Mouse (Mus musculus) left cerebral cortex, adult 11 months (tissue): ENCODE measurements around the gene Sacm1l.

ENCODE experiments used
- DNase-seq: peaks from one replicate; pipeline ENCODE4 v3.0.0; 2022; ENCODE audit warnings: low spot score

Sacm1l gene

DNA sequence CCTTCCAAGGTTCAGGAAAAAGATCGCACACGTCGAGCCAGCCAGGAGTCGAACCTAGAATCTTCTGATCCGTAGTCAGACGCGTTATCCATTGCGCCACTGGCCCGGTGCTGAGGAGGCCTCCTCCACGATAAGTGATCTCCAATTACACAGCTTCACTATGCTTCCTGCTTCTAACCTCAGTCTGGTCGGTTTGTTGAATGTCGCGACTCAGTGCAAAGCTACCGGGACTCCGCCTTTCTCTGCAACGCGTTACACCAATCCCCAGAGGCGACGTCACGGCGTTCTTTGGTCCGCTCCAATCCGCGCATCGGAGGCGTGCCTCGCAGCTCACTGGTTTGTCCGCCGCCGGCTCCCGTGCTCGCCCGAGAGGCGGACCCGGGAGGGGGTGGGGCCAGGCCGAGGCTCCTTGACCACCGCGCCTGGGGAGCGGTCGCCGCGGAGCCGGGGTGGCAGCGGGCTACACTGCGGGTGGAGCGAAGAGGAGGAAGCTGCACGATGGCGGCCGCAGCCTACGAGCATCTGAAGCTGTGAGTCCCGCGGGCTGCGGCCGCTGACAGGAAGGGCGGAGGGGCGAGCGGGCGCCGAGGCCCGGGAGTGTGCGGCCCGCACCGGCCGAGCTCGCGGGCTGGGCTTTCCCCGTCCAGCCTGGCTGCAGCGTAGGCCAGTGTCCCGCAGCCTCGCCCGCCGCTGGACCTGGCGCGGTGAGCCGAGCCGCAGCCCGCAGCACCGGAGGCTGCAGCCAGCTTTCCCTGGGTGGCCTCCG is at the start of gene Sacm1l:
Gene Sacm1l, plus strand, starts transcription at position 368 of the 766 bp plus-strand sequence.
- DNase-seq = peak; percentile 98

DNA sequence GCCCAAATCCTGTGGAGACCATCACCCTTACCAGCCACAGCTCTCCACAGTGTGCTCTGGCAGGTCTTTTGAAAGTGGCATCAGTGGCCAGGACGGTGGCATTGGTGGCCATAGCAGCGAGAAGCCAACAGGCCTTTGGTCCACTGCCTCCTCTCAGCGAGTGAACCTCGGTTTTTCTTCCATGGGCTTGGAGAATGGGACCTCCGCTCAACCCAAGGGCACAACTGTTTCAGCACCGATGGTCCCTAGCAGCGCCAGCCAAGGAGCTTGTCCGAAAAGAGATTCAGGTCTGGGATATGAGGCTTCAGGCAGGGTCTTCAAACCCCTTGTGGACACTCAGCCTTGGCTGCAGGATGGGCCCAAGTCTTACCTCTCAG is 49.7 kb upstream of the Sacm1l start:
- no peak for DNase-seq

GRCm38 (mm10) chr9:123480253-123480921 is 49.2 kb upstream of the Sacm1l start:
- DNase-seq = no peak

- no peak for DNase-seq
Observed at GRCm38 (mm10) chr9:123481136-123481535, 48.4 kb upstream of the Sacm1l start.

- no peak for DNase-seq
Observed at GRCm38 (mm10) chr9:123483598-123483997, 46.0 kb upstream of the Sacm1l start.

GRCm38 (mm10) chr9:123484830-123485229 is 44.7 kb upstream of the Sacm1l start:
- no peak for DNase-seq

GRCm38 (mm10) chr9:123485561-123485960 is 44.0 kb upstream of the Sacm1l start:
- no peak for DNase-seq

- no peak for DNase-seq
Observed at GRCm38 (mm10) chr9:123486635-123487034, 42.9 kb upstream of the Sacm1l start.

DNA sequence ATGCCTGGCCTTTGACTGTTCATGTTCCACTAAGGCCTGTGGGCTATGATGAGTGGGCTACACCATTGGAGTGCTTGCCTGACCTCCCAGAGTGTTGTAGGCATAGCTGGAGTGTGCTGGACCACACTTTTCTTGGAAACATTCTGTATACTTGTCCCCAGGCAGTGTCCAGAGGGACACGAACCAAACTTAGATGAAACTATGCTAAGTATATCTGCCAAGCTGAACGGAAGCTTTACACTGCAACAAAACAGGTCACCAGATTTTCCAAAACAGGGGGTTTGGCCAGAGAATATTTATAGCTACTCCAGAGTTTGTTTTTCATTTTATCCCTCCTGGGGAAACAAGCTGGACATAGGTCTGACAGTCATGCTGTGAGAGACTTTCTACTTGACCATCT is 40.5 kb upstream of the Sacm1l start:
- DNase-seq = no peak

- DNase-seq = no peak
Observed at GRCm38 (mm10) chr9:123489727-123490343, 39.7 kb upstream of the Sacm1l start.

DNA sequence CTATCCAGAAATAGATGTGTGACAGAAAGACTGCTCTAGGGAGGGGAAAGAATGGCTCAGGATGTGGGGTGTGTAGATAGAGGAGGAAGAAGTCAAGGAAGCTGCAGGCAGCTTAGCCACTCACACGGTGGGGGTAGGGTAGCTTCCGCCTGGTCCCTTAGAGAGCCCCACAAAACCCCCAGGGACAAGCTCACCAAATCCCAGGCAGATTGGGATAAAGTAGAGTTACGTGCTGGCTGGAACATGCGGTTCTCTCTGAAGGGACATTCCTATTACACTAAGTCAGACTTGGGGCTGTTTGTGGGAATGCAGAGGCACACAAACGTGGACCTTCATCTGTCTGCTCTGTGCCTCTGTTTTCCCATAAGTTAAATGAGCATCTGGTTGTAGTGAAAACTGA is 38.6 kb upstream of the Sacm1l start:
- DNase-seq = no peak

GRCm38 (mm10) chr9:123491917-123492585 is 37.5 kb upstream of the Sacm1l start:
- DNase-seq = no peak

GRCm38 (mm10) chr9:123496665-123497064 is 32.9 kb upstream of the Sacm1l start:
- DNase-seq = no peak

- no peak for DNase-seq
Observed at GRCm38 (mm10) chr9:123497906-123498305, 31.7 kb upstream of the Sacm1l start.

- DNase-seq = no peak
Observed at GRCm38 (mm10) chr9:123500480-123500879, 29.1 kb upstream of the Sacm1l start.

DNA sequence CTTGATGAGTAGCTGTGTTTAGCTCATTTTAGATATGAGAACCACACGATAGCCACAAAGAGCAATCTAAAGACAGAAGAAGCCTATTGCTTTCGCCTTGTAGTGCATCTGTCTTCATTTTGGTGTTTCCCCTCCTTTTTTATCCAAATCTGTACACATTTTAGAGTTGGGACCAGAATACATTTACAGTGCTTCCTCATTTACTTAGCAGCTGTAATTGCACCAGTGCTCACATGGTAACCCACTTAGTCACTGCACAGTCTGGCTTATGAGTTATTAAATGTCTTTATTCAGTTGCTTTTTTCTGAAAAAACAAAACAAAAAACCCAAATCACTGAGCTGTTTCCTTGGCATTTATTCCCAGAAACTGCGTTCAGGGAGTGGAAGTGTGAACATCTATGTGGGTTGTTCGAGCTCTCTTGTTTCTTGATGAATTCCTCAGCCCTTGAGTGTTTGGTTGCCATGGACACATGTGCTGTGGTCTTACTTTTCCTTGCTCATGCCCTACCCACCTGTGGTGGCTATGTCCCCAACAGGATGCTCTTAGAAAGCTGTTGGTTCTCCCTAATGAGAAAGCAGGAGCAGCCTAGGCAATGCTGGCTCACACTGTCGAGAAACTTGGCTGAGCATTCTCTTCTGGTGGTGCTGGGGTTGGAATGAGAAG is 26.3 kb upstream of the Sacm1l start:
- no peak for DNase-seq

DNA sequence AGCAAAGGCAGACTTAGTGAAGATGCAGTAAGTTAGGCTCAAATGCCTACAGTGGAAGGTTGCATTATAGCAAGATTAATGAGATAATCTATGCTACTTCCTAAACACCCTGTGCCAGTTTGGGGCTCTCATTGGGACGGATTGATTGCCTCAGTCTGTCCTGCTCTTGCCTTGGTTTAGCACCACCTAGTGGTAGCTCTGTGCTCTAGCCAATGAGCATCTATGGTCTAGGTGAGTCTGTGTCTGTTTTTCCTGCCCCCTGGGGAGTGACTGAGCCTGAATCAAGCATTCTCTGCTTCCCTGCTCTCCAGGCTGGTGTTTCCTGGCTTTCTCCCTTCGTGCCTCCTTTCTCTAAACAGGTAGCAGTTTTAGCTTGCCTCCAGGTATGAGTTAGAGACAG is 25.2 kb upstream of the Sacm1l start:
- no peak for DNase-seq

DNA sequence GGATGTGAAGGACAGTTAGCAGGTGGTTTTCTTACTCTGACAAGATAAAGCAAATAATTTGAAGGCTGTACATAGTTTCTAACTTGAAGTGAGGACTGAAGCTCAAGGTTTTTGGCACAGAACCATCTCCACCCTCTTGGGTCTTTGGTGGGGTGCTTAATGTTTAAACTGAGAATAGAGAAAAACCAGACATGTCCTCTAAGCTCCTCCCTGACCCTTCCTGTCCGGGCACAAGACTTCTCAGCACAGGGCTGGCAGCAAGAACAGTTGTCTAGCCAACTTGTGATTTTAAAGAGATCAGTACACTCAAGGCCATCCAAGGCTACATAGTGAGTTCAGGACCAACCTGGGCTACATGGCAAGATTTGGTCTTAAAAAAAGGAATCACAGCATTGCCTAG is 24.0 kb upstream of the Sacm1l start:
- no peak for DNase-seq

GRCm38 (mm10) chr9:123506270-123507146 is 23.1 kb upstream of the Sacm1l start:
- no peak for DNase-seq

DNA sequence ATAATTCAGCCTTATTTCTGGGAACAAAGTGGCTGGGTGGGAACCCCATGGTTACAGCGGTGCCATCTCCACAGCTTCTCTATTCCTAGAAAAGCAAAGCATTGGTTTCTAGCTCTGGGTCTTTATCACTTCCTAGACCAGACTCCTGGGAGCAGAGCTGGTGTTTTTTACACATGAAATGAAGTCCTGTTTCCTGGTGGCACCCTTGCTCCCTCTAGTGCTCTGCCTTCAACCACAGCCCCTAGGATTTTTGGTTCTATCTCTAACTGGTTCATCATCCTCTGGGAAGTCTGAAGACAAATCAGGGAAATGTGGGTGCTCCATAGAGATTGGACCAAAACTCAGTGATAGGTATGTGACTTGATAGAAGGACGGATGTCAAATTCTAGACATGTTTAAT is 22.2 kb upstream of the Sacm1l start:
- no peak for DNase-seq

DNA sequence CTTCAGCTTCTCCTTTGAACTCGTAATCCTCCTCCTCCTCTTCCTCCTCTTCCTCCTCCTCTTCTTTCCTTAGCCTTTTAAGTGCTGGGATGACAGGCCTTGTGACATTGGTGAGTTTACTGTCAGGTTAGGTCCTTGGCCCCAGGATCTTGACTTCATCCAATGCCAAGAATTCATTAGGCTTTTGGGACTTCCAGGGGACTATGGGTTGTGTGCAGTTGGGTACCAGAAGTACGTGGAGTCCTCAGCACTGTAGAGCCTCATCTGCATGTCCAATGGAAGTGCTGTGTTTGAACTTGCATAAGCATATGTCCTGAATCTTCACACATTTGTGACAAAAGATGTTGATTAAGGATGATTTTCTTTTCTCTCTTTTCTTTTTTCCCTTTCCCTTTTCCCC is 20.6 kb upstream of the Sacm1l start:
- no peak for DNase-seq
